Mouse (Mus musculus) intestine, postnatal 0 days (tissue): Measurements from ENCODE around the gene Insrr. TPM values are rescaled to one million over a fixed set of nuclear protein-coding genes. Genes with fewer than 3 reads are reported as not detected.

ENCODE experiments used
- ATAC-seq: fragments of 200-750 bp; cut with Nextera tagmentation; 2 replicates; pipeline ENCODE4 v1.8.0; 2017; ENCODE audit warnings: mild to moderate bottlenecking, moderate TSS enrichment, moderate library complexity
- H3K27ac ChIP-seq: fragments of 300-500 bp; sonication (generic); 2 replicates; pipeline ENCODE4 v1.5.1; 2014; ENCODE audit warnings: mild to moderate bottlenecking, low read depth, low read length, moderate library complexity
- H3K27me3 ChIP-seq: fragments of 300-500 bp; sonication (generic); replicated peaks from 2 replicates; pipeline ENCODE4 v1.6.1; 2014; ENCODE audit warnings: low read length, mixed read lengths; ENCODE audit not compliant: control insufficient read depth, insufficient read depth
- H3K36me3 ChIP-seq: fragments of 300-500 bp; sonication (generic); 2 replicates; pipeline ENCODE4 v1.6.1; 2014; ENCODE audit warnings: mild to moderate bottlenecking, moderate library complexity; ENCODE audit not compliant: control insufficient read depth, insufficient read depth
- H3K4me1 ChIP-seq: fragments of 300-500 bp; sonication (generic); replicated peaks from 2 replicates; pipeline ENCODE4 v1.6.1; 2014; ENCODE audit warnings: antibody characterized with exemption, low read length, mixed read lengths; ENCODE audit not compliant: control insufficient read depth, insufficient read depth
- H3K4me2 ChIP-seq: fragments of 300-500 bp; sonication (generic); replicated peaks from 2 replicates; pipeline ENCODE4 v1.6.1; 2014; ENCODE audit warnings: low read depth, mild to moderate bottlenecking, moderate library complexity
- H3K4me3 ChIP-seq: fragments of 300-500 bp; sonication (generic); 2 replicates; pipeline ENCODE4 v1.5.1; 2014; ENCODE audit warnings: low read depth, low read length
- H3K9ac ChIP-seq: fragments of 300-500 bp; sonication (generic); 2 replicates; pipeline ENCODE4 v1.6.1; 2014; ENCODE audit warnings: mild to moderate bottlenecking, low read depth, low read length
- H3K9me3 ChIP-seq: fragments of 300-500 bp; sonication (generic); 2 replicates; pipeline ENCODE4 v1.6.1; 2016; ENCODE audit warnings: mixed run types; ENCODE audit not compliant: control insufficient read depth
- CTCF ChIP-seq: sonication (generic); IDR thresholded peaks from 2 replicates; pipeline ENCODE4 v1.5.1; 2016; ENCODE audit warnings: low read depth, mild to moderate bottlenecking, control low read depth, antibody characterized with exemption, moderate library complexity
- WGBS: fragments of 180-500 bp; shearing (Covaris S2); extraction: QIAGEN DNeasy Blood & Tissue Kit; methylation state at CpG from one replicate; pipeline ENCODE4 v1.1.7; 2014; 5-methylcytosine and 5-hydroxymethylcytosine counted together
- polyA plus RNA-seq: library from polyadenylated mRNA; unstranded; fragments of >200 nt; fragmentation: Nextera tagmentation; extraction: Ambion mirVana; gene quantifications from 2 replicates; pipeline ENCODE4 v1.2.1, GENCODE M21; 2015

Insrr gene
- 0.05 TPM in 2 replicates for polyA plus RNA-seq

GRCm38 (mm10) chr3:87796736-87797334 lies at the start of gene Insrr:
Insrr (plus strand) TSS chr3:87796951.
- ATAC-seq: no peak
- Histone ChIP-seq H3K36me3 (no peaks in the 10 kb centered on the region), H3K4me1 (peaks cover 8% of the 10 kb centered on the region; the same call in 1 of the 2 replicates), H3K9me3 (no peaks in the 10 kb centered on the region), H3K27ac (no peak within 1 kb of the TSS), H3K27me3 (peaks cover 85% of the 10 kb centered on the region), H3K4me2 (peak within 1 kb of the TSS; percentile 61), H3K4me3 (peak within 1 kb of the TSS; percentile 34), H3K9ac (no peak within 1 kb of the TSS)
- WGBS: under 1% methylated on average over 29 of the region's 29 CpGs
- TF ChIP-seq CTCF: no peak

DNA sequence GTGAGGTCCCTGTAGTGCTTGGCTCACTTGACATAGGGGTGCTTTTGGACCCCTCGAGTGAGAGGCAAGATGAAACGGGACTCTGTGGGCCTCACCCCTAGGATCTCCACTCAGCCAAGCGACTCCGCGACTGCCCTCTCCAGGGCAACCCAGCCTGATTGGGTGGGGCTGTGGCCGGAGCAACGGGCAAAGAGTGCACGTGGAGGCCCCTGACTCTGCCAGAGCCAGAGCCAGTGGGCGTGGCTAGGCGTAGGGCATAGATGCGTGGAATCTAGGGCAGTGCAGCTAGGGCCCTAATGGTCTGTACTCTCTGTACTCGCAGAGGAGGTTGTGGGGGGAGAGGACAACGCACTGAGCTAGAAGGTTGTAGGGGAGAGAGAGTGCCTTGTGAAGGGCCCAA lies 48.3 kb upstream of the Insrr start, which contains the start of gene Lrrc71:
TSS of gene Lrrc71 (minus strand) at position 195 of the 400 bp plus-strand sequence.
- Histone ChIP-seq H3K27ac (no peak within 1 kb of the TSS), H3K4me3 (no peak within 1 kb of the TSS), H3K4me1 (peaks cover 5% of the 10 kb centered on the region; the same call in 1 of the 2 replicates), H3K4me2 (peak within 1 kb of the TSS; percentile 17), H3K36me3 (peaks cover 14% of the 10 kb centered on the region; the same call in 1 of the 2 replicates), H3K27me3 (no peaks in the 10 kb centered on the region), H3K9ac (no peak within 1 kb of the TSS), H3K9me3 (no peaks in the 10 kb centered on the region)
- TF ChIP-seq CTCF: no peak
- ATAC-seq: no peak
- WGBS: 33% methylated on average over 13 of the region's 13 CpGs

GRCm38 (mm10) chr3:87749036-87749435 lies 47.7 kb upstream of the Insrr start:
- no peak overlapping the region for H3K9ac ChIP-seq
- 16% methylated on average over 5 of the region's 5 CpGs for WGBS
- peaks cover 20% of the 10 kb centered on the region; the same call in 1 of the 2 replicates for H3K36me3 ChIP-seq
- H3K4me1 ChIP-seq: peaks cover 5% of the 10 kb centered on the region; the same call in 1 of the 2 replicates
- no peaks in the 10 kb centered on the region for H3K27me3 ChIP-seq
- no peak overlapping the region for H3K4me2 ChIP-seq
- no peak for ATAC-seq
- H3K9me3 ChIP-seq: no peaks in the 10 kb centered on the region
- H3K4me3 ChIP-seq: no peak overlapping the region
- TF ChIP-seq CTCF: peak; percentile 90
- no peak overlapping the region for H3K27ac ChIP-seq

DNA sequence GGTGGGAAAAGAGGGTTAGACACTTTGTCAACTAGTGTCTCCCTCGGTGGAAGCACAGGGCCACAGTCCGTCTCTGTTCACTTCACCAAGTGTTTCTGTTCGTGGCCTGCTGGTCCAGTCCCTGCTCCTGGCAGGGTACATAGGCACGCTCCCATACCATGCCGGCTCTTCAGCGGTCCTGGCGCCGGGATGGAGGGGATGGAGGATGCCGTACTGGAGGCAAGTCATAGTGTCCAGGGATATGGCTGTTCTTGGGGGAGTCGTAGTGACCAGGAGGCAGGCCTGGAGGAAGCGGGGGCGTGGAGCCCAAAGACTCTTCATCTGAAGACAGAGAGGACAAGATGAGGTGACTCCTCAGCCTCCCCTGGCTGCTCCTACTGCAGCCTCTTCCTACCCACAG lies 46.8 kb upstream of the Insrr start:
- WGBS: 89% methylated on average over 12 of the region's 12 CpGs
- no peak overlapping the region for H3K9ac ChIP-seq
- no peaks in the 10 kb centered on the region for H3K27me3 ChIP-seq
- H3K4me2 ChIP-seq: no peak overlapping the region
- no peaks in the 10 kb centered on the region for H3K9me3 ChIP-seq
- H3K36me3 ChIP-seq: peaks cover 26% of the 10 kb centered on the region; the same call in 1 of the 2 replicates
- H3K4me3 ChIP-seq: no peak overlapping the region
- H3K27ac ChIP-seq: no peak overlapping the region
- no peak for ATAC-seq
- H3K4me1 ChIP-seq: peaks cover 5% of the 10 kb centered on the region; the same call in 1 of the 2 replicates
- no peak for TF ChIP-seq CTCF

GRCm38 (mm10) chr3:87752567-87752966 lies 44.2 kb upstream of the Insrr start:
- H3K4me3 ChIP-seq: no peak overlapping the region
- H3K36me3 ChIP-seq: peaks cover 30% of the 10 kb centered on the region; the same call in 1 of the 2 replicates
- H3K4me1 ChIP-seq: peaks cover 5% of the 10 kb centered on the region; the same call in 1 of the 2 replicates
- no peak overlapping the region for H3K9ac ChIP-seq
- H3K27me3 ChIP-seq: no peaks in the 10 kb centered on the region
- no peak overlapping the region for H3K4me2 ChIP-seq
- ATAC-seq: no peak
- 83% methylated on average over 3 of the region's 3 CpGs for WGBS
- no peak overlapping the region for H3K27ac ChIP-seq
- no peak for TF ChIP-seq CTCF
- H3K9me3 ChIP-seq: no peaks in the 10 kb centered on the region

GRCm38 (mm10) chr3:87753829-87754228 lies 42.9 kb upstream of the Insrr start:
- Histone ChIP-seq H3K36me3 (peaks cover 30% of the 10 kb centered on the region; the same call in 1 of the 2 replicates), H3K4me1 (no peaks in the 10 kb centered on the region), H3K4me2 (no peak overlapping the region), H3K9me3 (no peaks in the 10 kb centered on the region), H3K4me3 (no peak overlapping the region), H3K9ac (no peak overlapping the region), H3K27ac (no peak overlapping the region), H3K27me3 (no peaks in the 10 kb centered on the region)
- TF ChIP-seq CTCF: no peak
- ATAC-seq: no peak
- 88% methylated on average over 13 of the region's 13 CpGs for WGBS
